Mouse (Mus musculus): ENCODE results near the gene Cst7. TPM values are rescaled to one million over a fixed set of nuclear protein-coding genes. Genes with fewer than 3 reads are reported as not detected.

Cst7 gene
- polyA plus RNA-seq, 1 experiment from 2014 or later = 0.20 TPM

DNA sequence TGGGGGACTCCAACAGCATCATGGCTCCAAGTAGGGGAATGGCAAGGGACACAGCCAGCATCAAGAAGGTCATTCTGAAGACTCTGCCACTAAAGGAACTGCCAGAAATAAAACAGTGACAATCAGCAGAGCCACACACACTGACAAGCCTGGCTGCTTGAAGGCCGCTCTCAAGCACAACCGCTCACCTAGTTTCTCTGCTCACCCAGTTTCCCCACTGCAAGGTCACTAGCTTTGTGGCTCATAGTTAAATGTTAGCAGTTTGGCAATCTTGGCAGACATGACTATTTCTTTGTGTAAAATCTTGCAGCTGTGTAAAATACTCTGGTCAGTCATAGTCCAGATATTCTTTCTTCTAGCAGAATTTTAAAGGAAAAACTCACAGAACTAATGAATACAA, 30.0 kb downstream of the Cst7 start:
- H3K36me3 ChIP-seq = peaks cover 3% of the 10 kb centered on the region; the same call in 1 of the 2 replicates
- H3K9ac ChIP-seq = no peak overlapping the region
- no peak overlapping the region for H3K4me2 ChIP-seq (replicated peaks)
- H3K27ac ChIP-seq = no peak overlapping the region
- ATAC-seq (ENCODE audit: low FRiP score, low read depth) = no peak
- H3K4me1 ChIP-seq = no peaks in the 10 kb centered on the region
- no peak overlapping the region for H3K4me3 ChIP-seq
- WGBS = 88% methylated on average over 2 of the region's 2 CpGs
- H3K9me3 ChIP-seq = no peaks in the 10 kb centered on the region
- no peaks in the 10 kb centered on the region for H3K27me3 ChIP-seq (replicated peaks)

DNA sequence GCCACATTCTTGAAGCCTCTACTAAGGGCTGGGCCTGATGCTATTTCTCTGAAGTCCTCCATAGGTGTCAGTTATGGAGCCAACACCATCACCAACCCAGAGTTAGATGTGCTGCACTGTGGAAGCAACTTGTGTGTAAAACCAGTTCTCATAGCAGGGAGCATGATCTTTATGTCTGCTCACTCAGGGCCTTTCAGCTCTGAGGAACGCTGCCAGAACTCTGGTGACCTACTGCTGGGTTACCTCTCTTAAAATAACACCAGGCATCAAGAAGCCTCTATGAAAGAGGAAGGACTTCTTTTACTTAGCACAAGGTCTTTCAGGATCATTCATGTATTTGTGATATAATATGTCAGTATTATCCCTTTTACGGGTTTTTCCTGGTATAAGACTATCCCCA, 32.0 kb downstream of the Cst7 start:
- ATAC-seq (ENCODE audit: low FRiP score, low read depth) = no peak
- Histone ChIP-seq H3K27me3 (replicated peaks) (no peaks in the 10 kb centered on the region), H3K36me3 (0 out of 2 replicates have a peak, but pooled peaks cover 3% of the 10 kb centered on the region), H3K4me3 (no peak overlapping the region), H3K4me2 (replicated peaks) (no peak overlapping the region), H3K9ac (no peak overlapping the region), H3K9me3 (no peaks in the 10 kb centered on the region), H3K27ac (no peak overlapping the region), H3K4me1 (peaks cover 3% of the 10 kb centered on the region)
- 93% methylated on average over 2 of the region's 2 CpGs for WGBS

DNA sequence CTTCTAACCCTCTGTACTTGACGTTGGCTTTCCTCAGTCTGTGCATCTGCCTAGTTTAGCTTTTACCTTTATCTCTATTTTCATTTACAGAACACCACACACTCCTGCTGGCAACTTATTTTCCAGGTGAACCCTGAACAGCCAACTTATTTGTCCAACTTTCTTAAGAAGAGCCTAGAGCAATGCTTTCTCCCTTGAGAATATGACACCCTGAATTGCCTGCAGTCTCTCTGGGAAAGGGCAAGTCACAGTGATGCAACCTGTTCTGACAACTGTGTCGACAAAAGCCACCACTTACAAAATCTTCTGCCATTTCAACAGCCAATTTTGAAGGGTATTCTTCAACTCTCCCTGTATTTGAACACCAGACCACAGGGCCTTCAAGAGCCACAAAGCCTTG, 34.6 kb downstream of the Cst7 start:
- no peaks in the 10 kb centered on the region for H3K9me3 ChIP-seq
- H3K4me2 ChIP-seq (replicated peaks) = no peak overlapping the region
- H3K36me3 ChIP-seq = no peaks in the 10 kb centered on the region
- ATAC-seq (ENCODE audit: low FRiP score, low read depth) = no peak
- no peak overlapping the region for H3K27ac ChIP-seq
- H3K9ac ChIP-seq = no peak overlapping the region
- 83% methylated on average over 2 of the region's 2 CpGs for WGBS
- no peak overlapping the region for H3K4me3 ChIP-seq
- H3K4me1 ChIP-seq = peaks cover 9% of the 10 kb centered on the region
- no peaks in the 10 kb centered on the region for H3K27me3 ChIP-seq (replicated peaks)

DNA sequence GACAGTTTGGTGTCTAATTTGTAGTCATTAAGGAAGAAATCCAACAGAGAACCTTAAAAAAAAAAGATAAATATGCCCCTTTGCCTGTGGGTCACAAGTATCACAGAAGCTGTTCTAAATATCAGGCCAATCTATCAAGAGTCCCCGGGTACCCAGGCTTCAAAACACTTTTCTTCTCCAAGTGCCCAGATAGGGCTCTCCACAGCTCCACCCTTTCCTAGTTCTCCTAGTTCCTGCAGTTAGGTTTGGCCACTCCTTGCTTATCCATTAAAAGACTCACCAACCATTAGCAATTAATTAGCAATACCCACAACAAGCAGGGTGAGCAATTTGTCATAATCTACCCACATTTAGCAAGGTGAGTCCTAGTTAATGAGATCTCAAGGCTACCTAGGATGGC, 36.9 kb downstream of the Cst7 start:
- WGBS = 88% methylated on average over 1 of the region's 1 CpGs
- Histone ChIP-seq H3K4me3 (no peak overlapping the region), H3K9me3 (no peaks in the 10 kb centered on the region), H3K27ac (no peak overlapping the region), H3K9ac (no peak overlapping the region), H3K27me3 (replicated peaks) (no peaks in the 10 kb centered on the region), H3K4me2 (replicated peaks) (peak overlapping the region; percentile 86), H3K4me1 (peaks cover 9% of the 10 kb centered on the region), H3K36me3 (no peaks in the 10 kb centered on the region)
- ATAC-seq (ENCODE audit: low FRiP score, low read depth) = no peak

DNA sequence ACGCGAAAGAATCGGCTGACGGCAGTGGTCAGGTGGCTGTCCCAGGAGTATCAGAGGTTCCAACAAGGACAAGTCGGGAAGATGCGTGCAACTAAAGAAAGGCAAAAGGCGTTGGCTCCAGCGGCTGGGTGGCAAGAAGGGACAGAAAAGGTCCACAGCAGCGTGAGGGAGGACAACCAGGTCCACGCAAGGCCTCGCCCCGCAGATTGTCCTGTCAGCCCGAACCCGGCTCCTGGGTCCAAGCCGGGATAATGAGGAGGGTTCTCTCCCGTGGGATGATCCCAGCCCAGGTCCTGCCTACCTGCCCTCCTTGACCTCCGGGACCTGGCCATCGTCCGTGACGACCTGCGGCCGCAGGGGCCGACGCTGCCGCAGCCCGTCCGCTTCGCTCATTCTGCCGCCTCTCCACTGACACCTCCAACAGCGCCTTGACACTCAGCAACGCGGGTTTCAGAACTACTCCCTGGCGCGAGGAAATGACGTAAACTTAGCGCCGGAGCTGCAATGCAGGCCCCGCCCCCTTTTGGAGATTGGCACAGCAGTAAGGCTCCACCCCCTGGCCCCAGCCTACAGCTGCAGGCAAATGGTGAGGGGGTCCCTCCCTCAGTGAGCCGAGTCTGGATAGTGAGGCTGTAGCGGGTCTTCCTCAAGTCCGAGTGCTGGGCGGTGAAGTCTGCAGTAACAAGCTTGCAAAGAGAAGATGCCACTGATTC, 38.0 kb downstream of the Cst7 start, which contains the start of gene Apmap:
TSS of gene Apmap (minus strand) at position 481 of the 713 bp plus-strand sequence.
- WGBS = under 1% methylated on average over 42 of the region's 42 CpGs
- Histone ChIP-seq H3K4me1 (peaks cover 9% of the 10 kb centered on the region), H3K4me2 (replicated peaks) (peak within 1 kb of the TSS; percentile 86), H3K27ac (no peak within 1 kb of the TSS), H3K9ac (peak within 1 kb of the TSS; percentile 84), H3K36me3 (no peaks in the 10 kb centered on the region), H3K27me3 (replicated peaks) (no peaks in the 10 kb centered on the region), H3K9me3 (no peaks in the 10 kb centered on the region), H3K4me3 (peak within 1 kb of the TSS; percentile 73)
- ATAC-seq (ENCODE audit: low FRiP score, low read depth) = peak; percentile 99

DNA sequence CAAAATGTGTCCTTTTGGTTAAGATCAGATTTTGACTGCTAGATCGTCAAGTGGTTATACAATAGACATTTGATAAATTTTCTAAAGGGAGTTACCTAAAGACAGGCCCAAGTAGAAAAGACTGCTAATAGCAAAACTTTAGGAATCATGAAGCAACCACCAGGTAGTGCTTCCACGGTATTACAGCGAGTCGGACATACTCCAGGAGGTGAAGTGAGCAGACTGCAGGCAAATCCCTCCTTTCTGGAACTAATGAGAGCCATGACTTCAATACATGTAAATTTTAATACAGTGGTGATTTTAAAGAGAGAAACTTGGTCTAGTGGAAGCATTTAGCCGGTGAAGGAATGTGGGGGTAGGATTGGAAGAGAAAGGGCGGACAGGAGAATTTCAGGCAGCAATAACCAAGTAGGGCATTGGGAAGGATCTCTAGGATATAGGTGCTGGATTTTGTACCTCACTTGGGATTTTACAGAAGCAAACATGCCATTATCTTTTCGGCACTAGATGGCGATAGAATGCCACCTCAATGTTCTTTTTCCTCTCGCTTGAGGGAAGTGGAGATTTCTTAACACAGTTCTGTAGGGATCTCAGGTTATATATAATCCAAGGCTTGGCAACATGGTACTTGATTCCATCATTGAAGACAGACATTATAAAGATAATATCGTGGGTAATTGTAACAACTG, 38.8 kb downstream of the Cst7 start:
- WGBS = 2% methylated on average over 10 of the region's 10 CpGs
- no peaks in the 10 kb centered on the region for H3K36me3 ChIP-seq
- H3K9ac ChIP-seq = no peak overlapping the region
- H3K4me2 ChIP-seq (replicated peaks) = peak overlapping the region; percentile 86
- no peaks in the 10 kb centered on the region for H3K27me3 ChIP-seq (replicated peaks)
- H3K4me1 ChIP-seq = peaks cover 9% of the 10 kb centered on the region
- ATAC-seq (ENCODE audit: low FRiP score, low read depth) = peak; percentile 71
- peak overlapping the region; percentile 73 for H3K4me3 ChIP-seq
- no peaks in the 10 kb centered on the region for H3K9me3 ChIP-seq
- H3K27ac ChIP-seq = no peak overlapping the region

DNA sequence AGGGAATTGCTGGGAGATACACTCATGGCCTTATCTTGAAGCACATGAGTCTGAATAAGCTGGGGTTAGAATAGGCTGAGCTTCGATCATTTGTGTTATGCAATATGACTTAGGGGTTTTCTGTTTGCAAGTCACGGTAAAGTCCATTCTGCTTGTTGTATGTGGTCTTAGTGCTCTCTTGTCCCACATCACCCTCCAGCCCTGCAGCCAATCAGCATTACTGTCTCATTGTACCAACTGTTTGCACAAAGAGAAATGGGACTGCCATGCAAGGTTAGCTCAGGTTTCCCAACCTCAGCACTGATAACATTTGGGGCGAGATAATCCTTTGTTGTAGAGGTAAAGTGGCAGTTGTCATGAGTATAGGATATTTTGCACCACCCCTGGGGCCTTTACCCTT, 39.9 kb downstream of the Cst7 start:
- Histone ChIP-seq H3K27ac (no peak overlapping the region), H3K27me3 (replicated peaks) (no peaks in the 10 kb centered on the region), H3K4me2 (replicated peaks) (no peak overlapping the region), H3K9ac (no peak overlapping the region), H3K9me3 (no peaks in the 10 kb centered on the region), H3K4me3 (no peak overlapping the region), H3K4me1 (peaks cover 9% of the 10 kb centered on the region), H3K36me3 (no peaks in the 10 kb centered on the region)
- 81% methylated on average over 3 of the region's 3 CpGs for WGBS
- no peak for ATAC-seq (ENCODE audit: low FRiP score, low read depth)

DNA sequence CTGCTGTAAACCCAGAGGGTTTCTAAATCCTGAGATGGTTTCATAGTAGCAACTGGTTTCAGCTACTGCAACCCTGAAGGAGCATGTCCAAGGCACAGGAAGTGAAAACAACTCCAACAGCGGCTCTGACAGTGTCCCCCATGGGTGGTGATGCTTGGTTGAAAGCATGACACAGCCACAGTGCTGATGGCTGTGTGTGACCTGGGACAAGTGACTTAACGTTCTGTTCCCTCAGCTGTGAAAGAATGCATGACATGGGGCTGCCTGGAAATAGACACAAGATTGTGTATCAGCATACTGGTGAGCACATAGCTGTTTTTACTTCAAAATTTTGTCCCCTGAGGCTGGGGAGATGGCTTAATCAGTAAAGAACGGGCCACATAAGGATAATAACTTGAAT, 51.5 kb downstream of the Cst7 start:
- Histone ChIP-seq H3K27me3 (replicated peaks) (no peaks in the 10 kb centered on the region), H3K4me1 (no peaks in the 10 kb centered on the region), H3K9ac (no peak overlapping the region), H3K9me3 (no peaks in the 10 kb centered on the region), H3K4me2 (replicated peaks) (no peak overlapping the region), H3K27ac (no peak overlapping the region), H3K4me3 (no peak overlapping the region), H3K36me3 (peaks cover 61% of the 10 kb centered on the region)
- no peak for ATAC-seq (ENCODE audit: low FRiP score, low read depth)
- 79% methylated on average over 3 of the region's 3 CpGs for WGBS

DNA sequence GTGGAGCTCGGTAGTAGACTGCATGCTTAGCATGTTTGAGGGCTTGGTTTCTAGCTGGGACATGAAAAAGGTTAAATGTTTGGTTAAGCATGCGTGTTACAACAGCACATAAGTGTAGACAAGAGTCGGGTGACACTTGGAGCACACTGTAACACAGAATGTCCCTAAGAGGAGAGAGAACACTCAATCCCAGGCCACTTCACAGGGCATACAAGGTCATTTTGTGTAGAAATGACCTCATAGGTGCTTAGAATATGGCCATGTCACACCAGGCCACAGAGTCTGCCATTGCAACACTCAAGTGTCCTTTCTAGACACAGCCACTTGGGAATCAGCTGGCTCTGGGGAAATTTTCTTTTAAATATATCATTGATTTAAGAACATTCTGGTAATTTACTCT, 53.7 kb downstream of the Cst7 start:
- H3K9ac ChIP-seq = no peak overlapping the region
- ATAC-seq (ENCODE audit: low FRiP score, low read depth) = no peak
- H3K4me1 ChIP-seq = no peaks in the 10 kb centered on the region
- WGBS = 94% methylated on average over 3 of the region's 3 CpGs
- no peak overlapping the region for H3K4me3 ChIP-seq
- no peak overlapping the region for H3K27ac ChIP-seq
- H3K9me3 ChIP-seq = no peaks in the 10 kb centered on the region
- H3K36me3 ChIP-seq = peaks cover 64% of the 10 kb centered on the region
- H3K4me2 ChIP-seq (replicated peaks) = no peak overlapping the region
- no peaks in the 10 kb centered on the region for H3K27me3 ChIP-seq (replicated peaks)

DNA sequence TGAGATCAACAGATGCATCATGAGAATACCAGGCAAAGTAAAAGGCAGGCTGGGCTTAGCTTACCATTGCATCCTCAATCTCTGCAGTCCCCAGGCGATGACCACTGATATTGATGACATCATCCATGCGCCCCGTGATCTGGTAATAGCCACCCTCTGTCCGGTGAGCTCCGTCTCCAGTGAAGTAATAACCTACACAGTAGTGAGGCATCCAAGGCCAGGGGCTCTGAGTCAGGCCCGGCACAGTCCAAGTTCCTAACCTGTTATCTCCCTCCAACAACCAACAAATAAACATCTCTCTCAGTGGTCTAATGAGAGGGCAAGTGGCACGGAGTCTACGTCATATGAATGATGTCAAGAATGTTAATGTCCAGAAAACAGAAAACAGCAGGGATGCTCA, 54.7 kb downstream of the Cst7 start:
- Histone ChIP-seq H3K9ac (no peak overlapping the region), H3K27ac (no peak overlapping the region), H3K4me2 (replicated peaks) (no peak overlapping the region), H3K27me3 (replicated peaks) (no peaks in the 10 kb centered on the region), H3K36me3 (peaks cover 58% of the 10 kb centered on the region), H3K9me3 (no peaks in the 10 kb centered on the region), H3K4me1 (no peaks in the 10 kb centered on the region), H3K4me3 (no peak overlapping the region)
- WGBS = 93% methylated on average over 8 of the region's 8 CpGs
- no peak for ATAC-seq (ENCODE audit: low FRiP score, low read depth)

DNA sequence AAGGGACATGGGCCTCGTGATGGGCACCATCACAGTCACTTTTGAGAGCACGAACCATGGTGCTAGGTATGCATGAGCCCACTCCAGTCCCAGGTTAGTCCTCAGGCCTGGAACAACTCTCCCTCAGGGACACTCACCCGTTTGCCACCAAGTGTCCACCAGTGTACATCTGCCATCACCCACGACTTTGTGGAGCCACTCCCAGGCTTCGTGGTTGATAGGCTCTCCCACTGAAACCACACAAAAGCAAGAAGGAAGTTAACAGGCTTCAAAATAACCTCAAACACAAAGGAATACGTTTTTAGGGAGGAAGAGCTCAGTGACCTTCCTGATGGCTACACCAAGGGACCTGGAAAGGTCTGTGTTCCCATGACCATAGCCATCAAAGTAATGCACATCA, 56.9 kb downstream of the Cst7 start:
- no peak overlapping the region for H3K4me2 ChIP-seq (replicated peaks)
- no peaks in the 10 kb centered on the region for H3K4me1 ChIP-seq
- H3K36me3 ChIP-seq = peaks cover 47% of the 10 kb centered on the region
- H3K4me3 ChIP-seq = no peak overlapping the region
- no peaks in the 10 kb centered on the region for H3K9me3 ChIP-seq
- no peak overlapping the region for H3K9ac ChIP-seq
- H3K27me3 ChIP-seq (replicated peaks) = no peaks in the 10 kb centered on the region
- ATAC-seq (ENCODE audit: low FRiP score, low read depth) = no peak
- H3K27ac ChIP-seq = no peak overlapping the region
- WGBS = 75% methylated on average over 6 of the region's 6 CpGs
